Mouse (Mus musculus) erythroblast, embryonic 14.5 days (primary cell): ENCODE data around the gene Efcab5. TPM values are rescaled to one million over a fixed set of nuclear protein-coding genes. Genes with fewer than 3 reads are reported as not detected.

Source experiments
- H3K27me3 ChIP-seq: 2 replicates; pipeline ENCODE4 v1.6.1; 2012; ENCODE audit warnings: inconsistent platforms; ENCODE audit not compliant: control insufficient read depth
- H3K36me3 ChIP-seq: 2 replicates; pipeline ENCODE4 v1.6.1; 2012; ENCODE audit warnings: mild to moderate bottlenecking, inconsistent platforms; ENCODE audit not compliant: control insufficient read depth
- H3K4me1 ChIP-seq: 2 replicates; pipeline ENCODE4 v1.6.1; 2012; ENCODE audit warnings: inconsistent platforms; ENCODE audit not compliant: control insufficient read depth
- H3K4me3 ChIP-seq: replicated peaks from 2 replicates; pipeline ENCODE3; 2012; ENCODE audit warnings: moderate library complexity, mild to moderate bottlenecking, inconsistent platforms
- H3K9me3 ChIP-seq: 2 replicates; pipeline ENCODE4 v1.6.1; 2012; ENCODE audit warnings: low read length, inconsistent platforms, mixed read lengths; ENCODE audit not compliant: control insufficient read depth
- GATA1 ChIP-seq: IDR thresholded peaks from 2 replicates; pipeline ENCODE4 v1.6.1; 2012; ENCODE audit warnings: low read length, inconsistent platforms, mixed read lengths
- TAL1 ChIP-seq: IDR thresholded peaks from 3 replicates; pipeline ENCODE4 v1.6.1; 2012; ENCODE audit warnings: low read length, inconsistent platforms, mixed read lengths
- polyA plus RNA-seq: library from polyadenylated mRNA; stranded (reverse); fragments of >175 nt; gene quantifications from 2 replicates; pipeline ENCODE4 v1.2.3, GENCODE M21; 2012

Efcab5 gene
- 0.04 TPM in 1 of 2 replicates, not detected in the other for polyA plus RNA-seq

GRCm38 (mm10) chr11:77188868-77189267, at the start of gene Efcab5:
Gene Efcab5 (minus strand): TSS chr11:77188968.
- Histone ChIP-seq H3K4me1 (no peaks in the 10 kb centered on the region), H3K9me3 (no peaks in the 10 kb centered on the region), H3K36me3 (no peaks in the 10 kb centered on the region), H3K27me3 (no peaks in the 10 kb centered on the region), H3K4me3 (no peak within 1 kb of the TSS)
- TF ChIP-seq TAL1: no peak
- no peak for TF ChIP-seq GATA1

GRCm38 (mm10) chr11:77235267-77235666, 46.5 kb upstream of the Efcab5 start:
- H3K4me1 ChIP-seq: no peaks in the 10 kb centered on the region
- no peaks in the 10 kb centered on the region for H3K36me3 ChIP-seq
- no peak for TF ChIP-seq GATA1
- TF ChIP-seq TAL1: no peak

GRCm38 (mm10) chr11:77231514-77231913, 42.7 kb upstream of the Efcab5 start:
- TF ChIP-seq TAL1 (no peak), GATA1 (no peak)
- no peaks in the 10 kb centered on the region for H3K36me3 ChIP-seq
- H3K4me3 ChIP-seq: no peak overlapping the region
- no peaks in the 10 kb centered on the region for H3K4me1 ChIP-seq
- no peaks in the 10 kb centered on the region for H3K9me3 ChIP-seq
- H3K27me3 ChIP-seq: no peaks in the 10 kb centered on the region

More at GRCm38 (mm10) chr11:77235267-77235666, 46.5 kb upstream of the Efcab5 start:
- Histone ChIP-seq H3K9me3 (no peaks in the 10 kb centered on the region), H3K27me3 (no peaks in the 10 kb centered on the region), H3K4me3 (no peak overlapping the region)

DNA sequence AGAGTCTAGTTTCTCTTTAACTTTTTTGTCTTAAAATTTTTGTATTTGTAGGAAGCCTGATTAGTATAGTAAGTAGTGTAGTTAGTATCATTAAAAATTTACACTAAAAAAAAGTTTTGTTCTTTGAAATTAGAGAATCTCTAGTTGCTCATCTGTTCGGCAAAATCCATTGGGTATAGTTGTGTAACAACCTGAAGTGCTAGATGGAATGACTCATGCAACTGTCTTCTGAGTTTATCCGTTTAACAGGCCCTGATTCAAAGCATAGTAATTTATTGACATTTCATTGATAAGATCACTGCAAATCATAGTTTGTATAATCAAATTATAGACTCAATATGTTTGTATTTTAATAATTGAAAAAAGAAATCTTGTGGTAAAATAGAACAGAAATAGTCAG, 42.0 kb upstream of the Efcab5 start:
- no peaks in the 10 kb centered on the region for H3K9me3 ChIP-seq
- H3K4me1 ChIP-seq: no peaks in the 10 kb centered on the region
- H3K36me3 ChIP-seq: no peaks in the 10 kb centered on the region
- H3K27me3 ChIP-seq: no peaks in the 10 kb centered on the region
- H3K4me3 ChIP-seq: no peak overlapping the region
- TF ChIP-seq GATA1: no peak
- TF ChIP-seq TAL1: no peak

DNA sequence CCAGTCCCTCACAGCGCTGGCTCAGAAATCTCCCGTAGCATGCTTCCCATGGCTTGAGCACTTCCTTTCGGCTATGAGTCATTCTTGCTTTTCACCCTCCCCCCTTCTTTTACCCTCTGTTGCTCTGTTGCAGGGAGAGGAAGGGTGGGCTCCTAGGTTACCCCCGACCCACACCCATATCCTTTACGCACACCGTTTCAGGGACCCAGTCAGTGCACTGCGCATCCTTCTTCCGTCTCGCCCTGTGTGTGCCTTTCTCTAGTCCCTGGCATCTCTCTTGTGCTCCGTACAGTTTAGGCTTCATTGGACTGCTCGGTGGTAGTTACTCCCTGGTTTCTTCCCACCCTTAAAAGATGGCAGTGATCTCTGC, 28.0 kb upstream of the Efcab5 start:
- H3K9me3 ChIP-seq: no peaks in the 10 kb centered on the region
- H3K4me3 ChIP-seq: peak overlapping the region; percentile 100
- H3K36me3 ChIP-seq: no peaks in the 10 kb centered on the region
- H3K4me1 ChIP-seq: peaks cover 36% of the 10 kb centered on the region
- no peaks in the 10 kb centered on the region for H3K27me3 ChIP-seq
- TF ChIP-seq TAL1: no peak
- TF ChIP-seq GATA1: no peak

GRCm38 (mm10) chr11:77215951-77216760, 27.4 kb upstream of the Efcab5 start, which contains the start of gene Ssh2:
Gene Ssh2 (plus strand): TSS chr11:77216287.
- Histone ChIP-seq H3K9me3 (no peaks in the 10 kb centered on the region), H3K4me3 (peak within 1 kb of the TSS; percentile 100), H3K27me3 (no peaks in the 10 kb centered on the region), H3K36me3 (no peaks in the 10 kb centered on the region), H3K4me1 (peaks cover 36% of the 10 kb centered on the region)
- TF ChIP-seq TAL1: no peak
- no peak for TF ChIP-seq GATA1

DNA sequence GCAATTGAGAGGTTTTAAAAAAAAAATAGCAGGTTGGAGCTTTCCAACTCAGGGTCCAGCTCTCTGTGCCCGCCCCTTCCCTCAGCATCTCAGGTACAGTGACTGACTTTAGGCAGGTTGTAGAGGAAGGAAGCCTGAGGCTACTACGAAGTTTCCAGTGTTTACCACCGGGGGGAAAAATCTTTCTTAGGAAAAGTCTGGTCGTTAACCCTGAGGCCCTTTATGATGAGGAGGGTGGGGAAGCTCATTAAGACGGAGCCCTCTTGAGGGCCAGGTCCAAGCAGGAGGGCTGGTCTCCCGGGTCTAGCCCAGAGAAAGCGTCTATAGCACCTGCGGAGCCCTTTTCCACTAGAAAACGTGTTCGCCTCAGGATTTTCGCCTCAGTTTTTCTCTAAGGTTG, 26.7 kb upstream of the Efcab5 start:
- Histone ChIP-seq H3K4me3 (peak overlapping the region; percentile 100), H3K36me3 (no peaks in the 10 kb centered on the region), H3K27me3 (no peaks in the 10 kb centered on the region), H3K4me1 (peaks cover 36% of the 10 kb centered on the region), H3K9me3 (no peaks in the 10 kb centered on the region)
- TF ChIP-seq GATA1 (no peak), TAL1 (no peak)

DNA sequence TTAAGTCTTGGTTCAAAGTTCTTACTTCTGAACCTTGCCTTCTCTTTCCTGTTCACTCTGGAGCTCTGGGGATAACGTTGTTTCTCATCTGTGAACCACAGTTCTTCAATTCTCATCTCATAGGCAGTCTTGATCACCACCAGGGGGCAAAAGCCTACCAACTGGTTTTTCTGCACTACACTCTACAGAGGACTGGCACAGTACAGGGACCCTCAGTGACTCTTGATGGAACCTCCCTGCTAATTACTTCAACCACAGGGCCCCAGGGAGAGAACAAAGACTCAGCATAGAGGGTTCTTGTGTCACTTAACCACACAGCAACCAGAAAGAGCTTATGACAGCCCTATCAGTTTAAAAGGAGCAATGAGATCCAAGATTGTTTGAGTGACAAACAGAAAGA, 26.0 kb upstream of the Efcab5 start:
- Histone ChIP-seq H3K4me1 (peaks cover 36% of the 10 kb centered on the region), H3K4me3 (peak overlapping the region; percentile 100), H3K9me3 (no peaks in the 10 kb centered on the region), H3K36me3 (no peaks in the 10 kb centered on the region), H3K27me3 (no peaks in the 10 kb centered on the region)
- TF ChIP-seq GATA1 (no peak), TAL1 (no peak)

DNA sequence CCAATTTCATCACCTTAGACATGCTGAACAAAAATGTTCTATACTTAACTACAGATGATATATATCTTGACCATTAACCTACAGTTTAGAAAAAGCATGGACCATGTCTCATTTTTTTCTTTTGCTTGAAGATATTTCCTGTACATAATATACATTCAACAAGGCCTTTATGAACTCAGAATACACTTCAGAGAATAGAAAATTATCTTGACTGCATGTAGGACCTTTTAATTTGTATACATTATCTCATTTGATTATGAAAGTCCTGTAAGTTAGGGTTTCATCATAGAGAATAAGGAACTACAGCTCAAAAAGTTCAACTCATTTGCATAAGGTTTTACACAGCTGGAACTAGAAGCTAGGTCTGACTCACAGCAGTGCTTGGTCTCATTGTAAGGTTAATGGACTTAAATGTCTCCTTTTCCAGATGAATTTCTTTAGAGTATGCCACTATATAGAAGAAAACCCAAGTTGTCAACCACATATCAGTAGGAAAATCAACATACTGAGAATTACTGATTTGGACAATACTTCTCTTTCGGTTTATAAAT, 25.4 kb upstream of the Efcab5 start:
- Histone ChIP-seq H3K4me1 (peaks cover 36% of the 10 kb centered on the region), H3K36me3 (no peaks in the 10 kb centered on the region), H3K27me3 (no peaks in the 10 kb centered on the region), H3K4me3 (no peak overlapping the region), H3K9me3 (no peaks in the 10 kb centered on the region)
- TF ChIP-seq GATA1 (no peak), TAL1 (no peak)
